Mouse (Mus musculus) layer of hippocampus, adult 8-10 months (tissue): ENCODE results near the gene Gm28308. TPM values are rescaled to one million over a fixed set of nuclear protein-coding genes. Genes with fewer than 3 reads are reported as not detected.

ENCODE experiments used
- DNase-seq, 2 experiments: peaks; one replicate each; pipeline ENCODE4 v3.0.0; 2022; ENCODE audit warnings: low spot score in 2 of 2
- total RNA-seq, 4 experiments: library from RNA; stranded (reverse); gene quantifications; 2 replicates each; pipeline ENCODE4 v1.2.4; 2022

The Gm28308 gene
- total RNA-seq, 4 experiments from 2014 or later, result not detected

GRCm38 (mm10) chr6:52246916-52247315, 33.8 kb upstream of the Gm28308 start:
- no peak for DNase-seq

DNA sequence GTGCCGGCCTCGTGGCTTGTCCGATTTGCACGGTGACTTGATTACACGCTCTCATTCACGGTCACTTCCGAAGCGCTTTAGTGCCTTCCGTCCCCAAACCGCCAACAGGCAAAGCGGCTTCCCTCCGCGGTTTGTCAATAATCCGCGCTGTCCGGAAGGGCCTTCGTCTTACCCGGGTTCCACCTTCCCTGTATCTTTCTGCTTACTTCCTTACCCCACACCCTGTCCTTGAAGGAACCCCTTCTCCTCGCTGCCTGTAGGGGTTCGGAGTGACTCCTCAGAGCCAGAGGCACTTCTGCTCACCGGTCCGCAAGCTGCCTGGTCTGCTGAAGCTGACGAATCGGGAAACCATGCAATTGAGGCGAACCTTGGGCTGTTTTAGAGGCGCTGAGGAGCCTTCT, 33.3 kb upstream of the Gm28308 start:
- no peak for DNase-seq

GRCm38 (mm10) chr6:52245757-52246142, 32.6 kb upstream of the Gm28308 start, which contains the start of gene Hoxa11:
Gene Hoxa11 (minus strand): TSS chr6:52245810.
- no peak for DNase-seq

- no peak for DNase-seq
Observed at GRCm38 (mm10) chr6:52245040-52245756, 32.1 kb upstream of the Gm28308 start.

DNA sequence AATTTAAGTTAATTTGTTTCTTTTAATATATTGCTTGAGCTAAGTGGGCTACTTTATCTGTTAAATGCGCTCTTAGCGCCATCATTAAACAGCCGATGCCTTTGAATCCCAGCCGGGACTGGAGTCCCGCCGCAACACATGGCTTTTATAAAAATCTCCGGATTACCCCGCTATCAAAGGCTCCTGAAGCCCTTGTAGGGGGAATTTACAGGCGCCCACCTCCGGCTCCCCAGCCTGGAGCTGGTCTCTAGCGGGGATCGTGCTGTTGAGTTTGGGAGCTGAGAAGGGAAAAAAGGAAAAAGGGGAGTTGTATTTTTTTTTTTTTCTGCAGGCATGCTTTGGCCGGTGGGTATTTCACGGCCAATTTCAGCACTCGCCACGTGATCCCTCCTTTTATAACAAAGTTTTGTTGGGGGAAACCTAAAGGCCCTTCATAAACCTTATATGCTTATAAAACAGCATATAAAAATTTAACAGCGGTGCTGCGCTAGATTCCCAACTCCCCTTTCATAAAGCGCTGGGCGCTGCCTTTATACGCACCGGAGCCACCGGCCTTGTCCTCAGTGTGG, 31.4 kb upstream of the Gm28308 start:
- DNase-seq, result no peak

DNA sequence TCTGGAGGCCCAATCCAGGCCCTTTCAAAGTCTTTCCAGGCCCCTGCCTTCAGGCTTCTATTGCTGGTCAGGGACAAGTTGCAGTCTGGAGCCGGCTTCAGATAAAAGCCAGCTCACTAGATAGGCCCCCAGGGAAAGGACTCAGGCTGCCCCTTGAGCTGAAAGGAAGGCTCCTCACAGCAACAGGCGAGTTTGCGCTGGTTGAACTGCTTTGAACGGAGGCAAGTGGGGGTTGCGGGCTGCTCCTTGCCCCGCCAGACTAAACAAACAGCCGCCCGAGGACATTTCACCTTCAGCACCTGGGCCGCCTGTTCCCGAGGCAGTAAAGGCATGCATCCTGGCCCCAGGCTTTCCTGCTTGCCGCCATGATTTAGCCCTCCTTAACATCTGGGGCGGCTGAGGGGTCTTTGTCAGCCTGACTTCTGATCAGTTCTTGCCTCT, 30.6 kb upstream of the Gm28308 start:
- DNase-seq, result no peak

- no peak for DNase-seq
Observed at GRCm38 (mm10) chr6:52242801-52243332, 29.7 kb upstream of the Gm28308 start.

- DNase-seq, result no peak
Observed at GRCm38 (mm10) chr6:52241001-52241621, 28.0 kb upstream of the Gm28308 start.

- no peak for DNase-seq
Observed at GRCm38 (mm10) chr6:52240389-52241000, 27.4 kb upstream of the Gm28308 start, which contains the start of gene Hoxa10. Gene Hoxa10 (minus strand): TSS chr6:52240854.

GRCm38 (mm10) chr6:52239625-52240388, 26.7 kb upstream of the Gm28308 start:
- no peak for DNase-seq

DNA sequence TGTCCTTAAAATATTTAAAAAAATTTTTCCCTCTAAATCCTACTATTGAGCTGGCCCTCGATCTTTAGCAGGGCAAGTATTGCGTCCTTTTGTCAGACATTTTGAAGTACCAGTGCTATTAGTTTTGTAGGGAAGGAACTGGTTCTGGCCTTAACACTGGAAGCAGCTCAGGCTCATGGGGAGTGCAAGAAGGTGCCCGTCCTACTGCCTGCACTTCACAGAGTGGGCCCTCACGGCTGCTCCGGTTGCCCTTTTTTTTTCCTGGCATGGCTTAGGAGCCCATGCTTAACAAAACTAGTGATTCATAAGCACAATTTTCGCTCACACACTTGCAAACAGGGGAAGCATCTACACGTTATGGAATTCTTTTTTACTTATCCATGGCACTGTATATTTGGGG, 25.8 kb upstream of the Gm28308 start:
- no peak for DNase-seq

DNA sequence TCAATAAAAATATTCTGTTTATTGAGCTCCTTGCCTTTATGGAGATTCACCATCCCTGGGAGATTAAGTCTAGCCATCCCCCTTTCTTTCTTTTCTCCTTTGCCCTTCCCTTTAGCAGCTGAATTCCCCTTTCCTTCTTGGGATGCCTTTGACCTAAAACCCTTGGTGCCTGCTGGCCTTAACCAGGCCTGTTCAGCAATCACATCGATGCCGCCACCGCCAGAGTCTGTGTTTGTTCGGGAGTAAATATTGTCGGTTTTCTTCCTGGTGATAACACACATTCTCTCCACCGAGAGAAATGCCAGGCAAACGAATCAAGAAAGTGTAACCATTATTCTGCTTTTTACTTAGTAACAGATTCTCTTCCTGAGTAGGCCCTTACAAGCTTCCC, 25.0 kb upstream of the Gm28308 start:
- no peak for DNase-seq

DNA sequence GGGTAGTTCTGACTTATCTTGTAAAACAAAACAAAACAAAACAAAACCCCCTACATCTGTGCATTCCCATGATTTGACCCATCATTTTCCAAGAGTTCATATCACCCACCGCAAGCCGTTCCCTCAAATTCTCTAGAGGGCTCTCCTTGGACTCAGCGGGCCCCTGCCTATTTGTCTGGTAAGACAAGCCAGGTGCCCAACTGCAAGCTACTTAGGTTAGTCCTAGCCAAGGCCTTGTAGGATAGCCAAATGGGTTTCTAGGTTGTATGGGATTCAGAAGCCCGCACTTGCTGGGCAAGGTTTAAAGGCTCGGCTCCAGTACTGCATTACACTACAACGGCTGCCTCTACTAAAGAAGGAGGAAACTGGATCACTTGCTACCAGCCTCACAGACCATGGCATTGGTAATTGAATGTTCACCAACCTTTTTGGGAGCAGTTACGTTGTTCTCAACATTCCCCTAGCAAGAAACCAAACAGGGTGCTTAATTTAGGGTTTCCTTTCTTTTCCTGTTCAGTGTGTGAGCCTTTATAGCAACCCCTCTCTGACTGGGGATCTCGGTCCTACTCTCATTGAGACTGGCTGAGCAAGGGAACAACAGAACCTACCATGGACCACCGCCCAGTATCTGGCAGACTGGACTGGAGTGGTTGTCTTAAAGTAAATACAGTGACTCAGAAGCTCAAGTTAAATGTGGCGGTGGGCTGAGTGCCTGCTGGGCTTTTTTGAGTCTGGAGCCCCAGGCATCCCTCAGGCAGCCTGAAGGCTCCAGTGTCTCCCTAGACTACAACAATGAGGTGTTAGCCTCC, 24.4 kb upstream of the Gm28308 start:
- no peak for DNase-seq

DNA sequence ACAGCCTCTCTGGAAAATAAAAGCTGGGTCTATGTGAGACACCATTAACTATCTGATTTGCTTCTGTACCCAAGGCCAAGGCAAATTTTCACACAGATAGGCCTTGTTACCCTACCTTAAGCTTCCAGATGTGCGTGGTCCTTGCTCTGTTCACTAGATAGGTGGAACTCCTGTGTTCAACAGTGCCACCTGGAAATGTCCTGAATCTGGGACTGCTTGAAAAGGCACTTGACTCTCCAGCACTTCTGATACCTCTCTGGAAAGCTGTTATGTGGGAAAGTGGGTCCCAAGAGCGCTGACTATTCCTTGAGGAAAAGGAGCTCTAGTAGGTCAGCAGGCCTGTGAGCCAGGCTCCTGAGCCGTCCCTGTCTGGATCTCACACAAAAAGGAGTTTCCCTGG, 23.7 kb upstream of the Gm28308 start:
- no peak for DNase-seq

- no peak for DNase-seq
Observed at GRCm38 (mm10) chr6:52235866-52236265, 22.7 kb upstream of the Gm28308 start.

DNA sequence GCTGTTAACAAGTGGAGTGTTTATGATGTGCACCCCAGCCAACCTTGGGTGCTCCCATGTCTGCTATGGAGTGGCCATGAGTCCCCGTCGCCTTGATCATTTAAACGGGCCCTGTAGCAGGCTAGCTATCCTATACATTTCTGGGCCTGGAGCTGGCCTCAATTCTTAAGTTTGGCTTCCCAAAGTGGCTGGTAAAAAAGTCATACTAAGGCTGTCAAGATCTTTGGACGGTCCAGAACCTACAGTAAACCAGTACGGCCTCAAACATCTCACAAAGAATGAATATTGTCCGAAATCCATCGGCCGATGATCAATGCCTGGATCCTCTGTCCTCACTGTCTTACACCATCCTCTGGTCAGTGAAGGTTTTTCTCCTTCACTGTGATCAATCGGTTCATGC, 22.1 kb upstream of the Gm28308 start:
- no peak for DNase-seq

- no peak for DNase-seq
Observed at GRCm38 (mm10) chr6:52234428-52235140, 21.4 kb upstream of the Gm28308 start.

DNA sequence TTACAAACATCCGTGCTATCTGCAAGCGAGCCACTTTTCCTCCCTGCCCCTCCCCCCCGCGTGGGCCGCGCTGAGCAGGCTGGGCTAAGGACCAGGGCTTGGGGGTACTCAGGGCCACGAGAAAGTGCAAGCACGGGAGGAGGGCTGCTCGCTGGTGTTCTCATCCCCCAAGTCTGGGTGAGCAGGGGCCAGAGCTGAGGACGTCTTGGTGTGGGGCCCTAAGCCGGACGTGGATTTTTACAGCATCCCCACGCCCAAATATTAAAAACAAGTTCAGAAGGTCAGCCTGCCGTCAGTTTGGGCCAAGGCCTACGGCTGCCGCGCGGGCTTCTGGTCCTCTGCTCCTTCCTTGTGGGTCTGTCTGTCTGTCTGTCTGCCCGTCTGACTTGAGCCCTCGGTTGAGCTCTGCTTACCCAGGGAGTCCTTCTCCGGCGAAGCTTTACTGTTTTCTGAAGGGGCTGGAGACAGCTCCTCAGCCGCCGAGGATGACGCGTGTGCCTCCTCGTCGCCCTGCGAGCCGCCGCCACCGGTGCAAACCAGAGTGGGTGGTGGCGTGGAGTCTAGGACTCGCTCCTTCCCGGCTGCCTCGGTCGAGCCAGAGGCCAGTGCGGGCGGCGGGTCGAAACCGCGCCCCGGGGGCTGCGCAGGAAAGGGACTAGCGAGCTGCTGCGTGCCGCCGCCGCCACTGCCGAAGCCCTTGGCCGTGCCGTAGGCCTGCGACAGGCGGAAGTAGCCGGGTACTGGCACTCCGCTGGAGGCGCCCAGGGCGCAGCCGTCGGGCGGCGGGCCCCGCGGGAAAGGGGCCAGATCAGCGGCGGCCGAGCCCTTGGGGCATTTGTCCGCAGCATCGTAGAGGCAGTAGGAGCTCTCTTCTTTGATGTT, 20.6 kb upstream of the Gm28308 start:
- DNase-seq, result no peak
